Mouse (Mus musculus): ENCODE measurements at regions not wholly inside any gene's neighbourhood (a gene's known extent, or its start where the extent isn't known, plus 50 kb on each side); places are given as distances from the start of the nearest gene placed in this dataset.
"Not testable (repeated sequence)": the region's sequence is repeated elsewhere in the genome, so short reads cannot be mapped to it uniquely, and the experiment has no call there.

DNA sequence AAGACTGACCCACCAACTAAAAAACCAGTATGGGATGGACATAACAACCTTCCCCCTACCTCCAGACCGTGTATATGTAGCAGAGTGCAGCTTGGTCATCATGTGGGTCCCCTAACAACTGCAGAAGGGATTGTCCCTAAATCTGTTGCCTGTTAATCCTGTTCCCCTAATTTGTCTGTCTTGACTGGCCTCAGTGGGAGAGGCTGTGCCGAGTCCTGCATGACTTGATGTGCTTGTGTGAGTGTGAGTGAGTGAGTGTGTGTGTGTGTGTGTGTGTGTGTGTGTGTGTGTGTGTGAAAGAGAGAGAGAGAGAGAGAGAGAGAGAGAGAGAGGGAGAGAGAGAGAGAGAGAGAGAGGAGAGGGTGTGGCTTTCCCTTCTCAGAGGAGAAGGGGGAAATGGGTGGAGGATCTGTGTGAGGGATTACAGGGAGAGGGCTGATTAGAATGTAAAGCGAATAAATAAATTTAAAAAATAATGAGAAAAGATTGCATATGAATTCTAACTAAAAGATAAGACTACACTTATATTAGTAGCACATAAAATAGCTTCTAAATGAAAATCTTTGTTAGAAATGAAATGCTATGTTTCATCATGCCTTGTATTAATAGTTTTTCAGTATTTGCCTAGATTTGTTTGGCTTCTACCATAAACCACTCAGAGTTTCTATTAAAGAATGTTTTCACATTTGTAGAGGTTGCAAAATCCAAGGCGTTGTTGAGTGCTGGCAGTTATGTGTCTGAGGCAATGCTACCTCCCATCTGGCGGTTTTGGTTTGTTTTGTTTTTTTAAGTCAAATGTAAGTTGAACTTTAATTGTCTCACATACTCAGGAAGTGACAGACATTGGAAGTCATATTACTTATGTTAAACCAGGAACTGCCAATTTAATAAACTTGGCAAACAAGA lies 740.9 kb downstream of the Abca13 start:
- DNase-seq: no peak

DNA sequence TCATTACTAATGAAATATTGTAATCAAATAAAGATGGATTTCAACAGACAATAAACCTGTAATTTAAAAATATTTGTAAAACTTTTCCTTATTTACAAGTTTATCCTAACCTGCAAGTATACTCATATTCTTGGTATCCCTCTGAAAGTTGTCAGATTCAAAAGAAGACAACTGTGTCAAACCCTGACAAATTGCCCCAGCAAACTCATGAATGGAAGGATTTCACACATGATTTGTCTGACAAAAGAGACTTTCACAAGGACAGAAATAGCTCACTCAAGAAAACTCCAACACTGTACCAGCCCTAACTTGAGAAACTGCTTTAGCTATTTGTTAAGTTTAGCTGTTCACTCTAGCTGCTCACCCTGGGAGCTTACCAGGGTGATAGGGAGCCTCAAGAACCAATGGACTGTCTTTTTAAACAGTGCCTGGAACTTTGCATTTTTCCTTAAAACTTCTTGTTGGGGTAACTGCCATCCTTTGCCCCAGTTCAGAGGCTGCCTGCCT lies 771.0 kb downstream of the Abca13 start:
- no peak for DNase-seq

DNA sequence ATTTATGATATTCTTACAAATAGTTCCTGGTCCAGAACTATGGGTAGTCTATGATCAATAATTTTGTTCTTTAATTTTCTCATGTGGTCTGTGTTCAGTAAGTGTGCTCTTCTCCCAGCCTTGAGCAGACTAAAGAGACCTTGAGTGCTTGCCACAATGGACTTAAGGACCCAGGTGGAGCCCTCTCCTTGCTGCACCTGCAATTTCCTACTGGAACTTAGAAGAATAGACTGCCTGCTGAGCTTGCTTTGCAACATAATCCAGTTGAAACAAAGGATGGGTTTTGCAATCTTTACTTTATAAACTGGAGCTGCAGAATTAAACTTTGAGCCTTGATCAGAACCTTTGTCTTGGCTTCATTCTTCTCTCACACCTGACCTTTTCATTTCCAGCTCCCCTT lies 791.2 kb downstream of the Abca13 start:
- no peak for DNase-seq

DNA sequence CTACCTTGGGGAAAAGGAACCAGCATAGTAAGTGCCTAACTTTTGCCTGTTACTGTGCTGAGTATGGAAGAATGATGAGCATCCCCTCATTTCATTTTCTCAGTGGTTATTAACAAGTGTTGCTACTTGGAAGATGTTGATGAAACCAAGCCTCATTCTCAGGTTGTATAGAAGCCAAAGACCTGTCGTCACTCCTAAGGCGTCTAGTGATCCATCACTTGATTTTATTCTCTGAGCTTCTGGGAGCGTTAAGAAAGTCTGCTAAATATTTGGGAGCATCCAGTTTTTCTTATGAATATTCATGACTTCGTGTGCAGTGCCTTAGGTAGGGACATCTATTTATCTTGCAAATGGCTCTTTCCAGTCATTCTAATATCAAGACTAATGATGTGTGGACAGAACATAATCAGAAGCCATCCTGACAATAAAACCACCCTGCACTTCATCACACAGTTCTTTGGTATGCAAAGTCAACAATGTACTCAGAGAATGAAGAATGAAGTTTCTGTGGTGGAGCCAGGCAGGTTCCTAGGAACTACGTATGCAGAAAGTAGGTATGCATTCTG lies 802.9 kb downstream of the Abca13 start:
- DNase-seq: peak; percentile 11

DNA sequence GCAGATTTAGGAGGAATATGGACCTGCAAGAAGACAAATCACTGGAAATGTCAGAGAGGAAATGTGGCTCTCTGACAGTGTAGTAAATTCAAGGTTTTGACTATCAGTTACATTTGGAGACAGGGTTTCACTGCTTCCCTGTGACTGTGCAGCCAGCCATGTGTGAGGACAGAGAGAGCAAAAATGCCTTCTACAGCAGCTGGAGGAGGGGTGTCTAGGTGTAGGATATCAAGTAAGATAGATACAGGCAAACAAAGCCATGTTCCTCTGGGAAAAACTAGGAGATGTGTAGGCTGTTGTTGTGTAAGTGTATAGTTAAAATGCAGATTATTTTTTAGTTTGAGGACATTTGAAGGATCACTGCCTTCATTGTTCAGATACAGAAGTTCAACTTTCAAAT lies 803.6 kb downstream of the Abca13 start:
- no peak for DNase-seq

DNA sequence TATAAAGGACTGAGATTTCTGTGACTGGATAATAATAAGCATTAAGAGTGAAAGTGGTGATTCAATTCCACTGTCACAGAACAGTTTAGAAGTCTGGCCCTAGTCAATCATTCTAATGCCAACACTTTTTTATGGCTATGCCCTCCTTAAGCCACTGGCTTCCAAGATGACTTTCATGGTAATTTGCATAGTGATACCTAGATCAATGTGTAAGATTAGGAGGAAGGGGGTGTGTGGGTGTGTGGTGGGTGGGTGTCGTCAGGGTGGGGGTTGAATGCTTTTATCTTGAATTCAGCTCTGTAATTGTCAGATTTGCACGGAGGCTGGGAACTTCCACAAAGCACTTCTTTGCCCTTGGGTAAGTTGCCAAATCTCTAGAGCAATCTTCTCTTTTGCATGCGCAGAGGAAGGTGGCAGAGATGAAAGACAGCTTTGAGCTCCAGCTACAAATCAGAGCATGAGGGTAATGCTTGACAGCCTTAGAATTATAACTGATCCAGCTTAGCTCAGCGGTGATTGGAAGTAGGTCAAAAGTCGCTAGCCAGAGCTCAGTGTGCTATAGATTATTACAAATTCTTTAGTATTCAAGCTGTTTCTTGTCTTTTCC lies 805.9 kb downstream of the Abca13 start:
- no peak for DNase-seq

GRCm38 (mm10) chr11:10002170-10002569 lies 810.4 kb downstream of the Abca13 start:
- peak; percentile 18 for DNase-seq

GRCm38 (mm10) chr11:10006881-10007280 lies 815.1 kb downstream of the Abca13 start:
- no peak for DNase-seq

GRCm38 (mm10) chr11:10046593-10046992 lies 854.9 kb downstream of the Abca13 start:
- no peak for DNase-seq

DNA sequence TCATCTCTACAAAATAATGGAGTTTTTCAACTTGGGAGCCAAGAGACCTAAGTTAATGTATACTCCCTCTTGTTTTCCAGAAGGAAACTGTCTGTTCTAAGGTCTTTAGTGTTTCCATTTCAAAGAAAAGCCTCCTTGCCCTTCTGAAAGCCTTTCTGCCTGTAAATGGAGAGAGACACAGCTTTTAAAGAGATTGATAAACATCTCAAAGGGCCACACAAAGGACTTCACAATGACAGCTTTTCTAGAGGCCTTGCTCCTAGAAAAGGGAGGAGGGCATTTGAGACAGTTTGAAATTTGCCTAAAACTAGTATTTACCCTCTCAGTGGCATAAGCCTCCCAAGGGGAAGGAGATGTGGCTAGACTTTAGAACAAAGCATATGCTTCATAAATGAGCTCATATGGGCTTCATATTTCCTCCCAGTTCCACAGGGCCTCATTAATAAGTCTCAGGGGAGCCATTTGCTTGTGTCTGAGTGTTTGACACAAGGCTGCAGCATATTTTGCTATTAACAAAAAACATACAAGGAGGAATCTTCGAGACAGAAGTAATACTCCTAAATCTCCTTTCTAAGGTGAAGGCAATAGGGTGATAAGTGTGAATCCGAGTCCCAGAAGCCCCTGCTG lies 860.0 kb downstream of the Abca13 start:
- DNase-seq: no peak

DNA sequence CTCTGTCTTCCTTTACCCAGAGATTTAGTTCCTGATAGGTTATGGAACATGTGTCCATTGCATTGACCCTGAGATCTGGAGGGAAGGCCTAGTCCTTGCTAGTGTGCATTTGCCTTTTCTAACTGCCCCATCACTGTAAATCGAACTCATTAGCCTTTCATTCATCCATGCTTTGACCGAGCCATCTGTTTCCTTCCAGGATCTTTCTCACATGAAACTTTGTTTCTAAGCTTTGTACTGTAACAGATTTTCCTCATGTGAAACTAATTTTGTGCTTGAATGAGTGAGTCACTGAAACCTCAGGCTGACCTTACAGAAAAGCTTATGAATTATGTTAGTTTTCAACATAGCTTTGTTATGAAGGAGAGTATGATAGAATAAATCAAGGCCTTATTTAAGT lies 880.1 kb downstream of the Abca13 start:
- no peak for DNase-seq

- DNase-seq: no peak
Measured at GRCm38 (mm10) chr11:10087939-10088338, 896.2 kb downstream of the Abca13 start.

GRCm38 (mm10) chr11:10102314-10102713 lies 910.6 kb downstream of the Abca13 start:
- not testable (repeated sequence) for DNase-seq

- no peak for DNase-seq
Measured at GRCm38 (mm10) chr11:10105077-10105476, 913.3 kb downstream of the Abca13 start.

DNA sequence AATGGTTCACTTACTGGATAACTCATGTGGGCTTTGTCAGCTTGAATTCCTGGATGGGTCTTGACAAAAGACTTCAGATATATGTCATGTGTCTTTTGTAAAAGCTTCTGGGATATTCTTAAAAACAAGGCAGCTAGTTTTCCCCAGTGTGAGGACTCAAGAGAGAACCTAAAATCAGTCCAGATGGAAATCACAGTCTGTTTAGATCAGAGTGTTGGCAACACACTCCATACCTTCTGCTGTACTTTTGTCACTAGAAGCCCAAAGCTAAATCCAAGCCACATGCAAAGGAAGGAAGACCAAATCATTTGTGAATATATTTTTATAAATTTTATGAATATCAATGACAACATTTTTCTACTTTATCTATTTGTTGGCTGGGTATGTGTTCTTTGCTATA lies 950.4 kb downstream of the Abca13 start:
- no peak for DNase-seq

DNA sequence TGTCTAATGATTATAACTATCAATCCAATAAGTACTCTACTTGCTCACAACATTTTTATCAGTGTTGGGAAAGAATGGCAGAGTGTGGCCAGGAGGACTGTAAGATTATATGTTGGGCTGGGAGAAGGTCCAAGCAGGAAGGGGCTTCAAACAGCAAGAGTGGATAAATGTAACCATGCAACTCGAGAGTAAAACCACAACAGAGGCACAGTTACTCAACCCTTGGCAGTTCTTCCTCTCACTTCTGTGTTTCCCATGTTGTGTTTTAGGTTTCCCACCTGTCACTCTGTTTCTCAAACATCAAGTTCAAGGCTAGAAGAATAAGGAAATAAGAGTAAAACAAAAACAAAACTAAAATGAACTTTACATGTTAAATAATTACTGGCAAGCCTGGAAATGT lies 957.4 kb downstream of the Abca13 start:
- no peak for DNase-seq

- DNase-seq: no peak
Measured at GRCm38 (mm10) chr11:10153836-10154235, 960.2 kb upstream of the Vwc2 start.

- DNase-seq: no peak
Measured at GRCm38 (mm10) chr11:10193738-10194137, 920.3 kb upstream of the Vwc2 start.

- no peak for DNase-seq
Measured at GRCm38 (mm10) chr11:10194774-10195173, 919.2 kb upstream of the Vwc2 start.

DNA sequence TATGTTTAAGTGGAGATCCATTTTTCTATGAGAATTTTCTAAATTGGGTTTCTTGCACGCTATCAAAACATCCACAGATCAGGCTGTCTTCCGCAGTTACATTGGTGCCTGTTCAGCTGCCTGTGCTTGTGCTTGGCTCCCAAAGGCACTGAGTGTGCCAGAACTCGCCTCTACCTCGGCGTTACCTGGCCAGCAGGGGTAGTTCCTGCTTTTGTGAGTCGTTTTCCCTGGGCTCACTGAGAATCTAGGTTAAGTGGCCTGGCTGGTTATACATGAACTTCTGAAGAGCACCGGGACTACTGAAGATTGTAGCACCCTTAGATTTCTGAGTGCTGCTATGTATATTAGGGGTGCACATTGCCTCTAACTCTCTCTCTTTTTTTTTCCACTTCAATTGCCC lies 913.0 kb upstream of the Vwc2 start:
- DNase-seq: no peak

GRCm38 (mm10) chr11:10205257-10205656 lies 908.8 kb upstream of the Vwc2 start:
- no peak for DNase-seq

Measured in heart, postnatal 4 days (tissue).